Mouse (Mus musculus) G1E (cell line): ENCODE measurements around the gene Pan3.

ENCODE experiments used
- CTCF ChIP-seq: IDR thresholded peaks from 2 replicates; pipeline ENCODE4 v1.5.1; 2012; ENCODE audit warnings: low read depth, low read length, inconsistent platforms, mixed read lengths
- GATA1 ChIP-seq: IDR thresholded peaks from 2 replicates; pipeline ENCODE4 v1.6.1; 2012; ENCODE audit warnings: borderline replicate concordance, low read length, inconsistent platforms, mixed read lengths
- GATA2 ChIP-seq: IDR thresholded peaks from 2 replicates; pipeline ENCODE4 v1.6.1; 2012; ENCODE audit warnings: low read depth, low read length, inconsistent platforms, borderline replicate concordance
- POLR2AphosphoS5 ChIP-seq: IDR thresholded peaks from 2 replicates; pipeline ENCODE4 v1.6.1; 2012; ENCODE audit warnings: low read depth, low read length, inconsistent platforms; ENCODE audit not compliant: insufficient replicate concordance
- TAL1 ChIP-seq: conservative IDR thresholded peaks from 2 replicates; pipeline ENCODE4 v1.6.1; 2012; ENCODE audit warnings: low read depth, low read length, inconsistent platforms, mixed read lengths

GRCm38 (mm10) chr5:147572695-147573094, 142.7 kb downstream of the Pan3 start:
- TF ChIP-seq CTCF (no peak), TAL1 (no peak), GATA1 (no peak), POLR2AphosphoS5 (no peak), GATA2 (no peak)
